20 mouse cellular contexts compared by ENCODE assay signal in the genomic region with DNA sequence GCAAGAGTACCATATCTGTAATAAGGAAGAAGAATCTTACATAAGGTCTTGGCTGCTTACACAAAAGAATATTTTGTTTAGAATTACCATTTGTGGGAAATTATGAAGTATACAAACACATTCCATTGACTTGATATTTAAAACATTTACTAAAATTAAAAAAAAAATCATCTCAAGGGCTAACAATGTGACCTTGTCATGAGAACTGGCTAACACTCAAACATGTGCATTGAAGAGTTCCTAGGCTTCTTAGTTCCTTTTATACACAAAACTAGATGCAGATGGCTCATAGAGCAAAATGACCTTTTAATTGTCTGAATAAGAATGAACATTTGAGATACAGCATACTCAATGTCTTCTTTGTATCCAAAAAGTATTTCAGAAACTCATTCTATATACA.
"Had no signal": no experiment of that assay in that cellular context is flagged by ENCODE, and none has a peak within 500 bp of the region (broad histone marks: within the 10 kb centered on the region; RNA-seq: fewer than 3 reads in every experiment).

No protein-coding gene starts in this region.

- H3K36me3 ChIP-seq: liver, embryonic 13.5 days; liver, embryonic 15.5 days; midbrain, embryonic 10.5 days; midbrain, embryonic 12.5 days; neural tube, embryonic 15.5 days had no signal

- H3K4me1 ChIP-seq: liver, embryonic 13.5 days; liver, embryonic 15.5 days; midbrain, embryonic 10.5 days; midbrain, embryonic 12.5 days; neural tube, embryonic 13.5 days; neural tube, embryonic 15.5 days had no signal

- ATAC-seq: midbrain, embryonic 16.5 days had no signal

- DNase-seq: liver, embryonic 13.5 days; lung, adult 18-20 months; lung, postnatal 36 days; midbrain, embryonic 14.5 days; retina, postnatal 1 day; right cerebral cortex, adult 18-20 months; right cerebral cortex, postnatal 25 days; right cerebral cortex, postnatal 4 days; spleen, adult 18-20 months; thymus, adult 18-20 months; thymus, postnatal 14 days; thymus, postnatal 36 days had no signal

- H3K4me3 ChIP-seq: liver, embryonic 13.5 days; liver, embryonic 15.5 days; midbrain, embryonic 10.5 days; midbrain, embryonic 12.5 days; myocyte; neural tube, embryonic 13.5 days; neural tube, embryonic 15.5 days had no signal

- H3K4me2 ChIP-seq: liver, embryonic 11.5 days; liver, embryonic 13.5 days; liver, embryonic 15.5 days; midbrain, embryonic 12.5 days; neural tube, embryonic 13.5 days; neural tube, embryonic 15.5 days had no signal

- H3K27ac ChIP-seq: liver, embryonic 13.5 days; liver, embryonic 15.5 days; midbrain, embryonic 10.5 days; midbrain, embryonic 12.5 days; neural tube, embryonic 13.5 days; neural tube, embryonic 15.5 days had no signal

- H3K9ac ChIP-seq: liver, embryonic 13.5 days; liver, embryonic 15.5 days; midbrain, embryonic 12.5 days; neural tube, embryonic 13.5 days; neural tube, embryonic 15.5 days had no signal

- H3K27me3 ChIP-seq: liver, embryonic 13.5 days; liver, embryonic 15.5 days; midbrain, embryonic 12.5 days; neural tube, embryonic 13.5 days; neural tube, embryonic 15.5 days had no signal

- H3K9me3 ChIP-seq: liver, embryonic 13.5 days; liver, embryonic 15.5 days; midbrain, embryonic 10.5 days; neural tube, embryonic 13.5 days; neural tube, embryonic 15.5 days had no signal
